Mouse (Mus musculus) ES-E14 (cell line): ENCODE results near the gene Grin2b. TPM values are rescaled to one million over a fixed set of nuclear protein-coding genes. Genes with fewer than 3 reads are reported as not detected.

ENCODE experiments used
- DNase-seq: peaks from one replicate; pipeline ENCODE4 v3.0.0-alpha.2; 2013; ENCODE audit warnings: low read depth, low spot score
- H3K27ac ChIP-seq: 2 replicates; pipeline ENCODE4 v1.5.1; 2012; ENCODE audit warnings: low read depth, mild to moderate bottlenecking, low read length, moderate library complexity, mixed read lengths; ENCODE audit not compliant: poor library complexity, insufficient read depth, severe bottlenecking
- H3K36me3 ChIP-seq: 2 replicates; pipeline ENCODE4 v1.6.1; 2012; ENCODE audit warnings: mild to moderate bottlenecking, low read length, moderate library complexity, mixed read lengths; ENCODE audit not compliant: control insufficient read depth, poor library complexity, insufficient read depth, severe bottlenecking
- H3K4me1 ChIP-seq, 2 experiments: fragments of 150-350 bp in 1 of 2; sonication (generic) in 1 of 2; 2 replicates each; pipeline ENCODE4 v1.6.1; 2012; ENCODE audit warnings: low read length in 2 of 2, mild to moderate bottlenecking in 1 of 2, mixed read lengths in 1 of 2; ENCODE audit not compliant: control insufficient read depth in 2 of 2, insufficient read depth in 2 of 2, poor library complexity in 1 of 2
- H3K4me3 ChIP-seq, 2 experiments: fragments of 150-350 bp in 1 of 2; sonication (generic) in 1 of 2; 2 replicates each; pipeline ENCODE4 v1.5.1; 2012; ENCODE audit warnings: low read length in 2 of 2, low read depth in 1 of 2, mild to moderate bottlenecking in 1 of 2, mixed read lengths in 1 of 2; ENCODE audit not compliant: insufficient read depth in 1 of 2, poor library complexity in 1 of 2, severe bottlenecking in 1 of 2
- H3K9ac ChIP-seq: 2 replicates; pipeline ENCODE4 v1.6.1; 2012; ENCODE audit warnings: low read depth, mild to moderate bottlenecking, low read length, mixed read lengths; ENCODE audit not compliant: poor library complexity, insufficient read depth, severe bottlenecking
- H3K9me3 ChIP-seq: fragments of 150-350 bp; sonication (generic); 2 replicates; pipeline ENCODE4 v1.6.1; 2012; ENCODE audit warnings: low read depth, mild to moderate bottlenecking, low read length; ENCODE audit not compliant: control insufficient read depth, insufficient read depth
- CHD2 ChIP-seq: IDR thresholded peaks from 2 replicates; pipeline ENCODE4 v1.6.1; 2014; ENCODE audit warnings: mild to moderate bottlenecking, low read depth, low read length, inconsistent platforms
- HCFC1 ChIP-seq: IDR thresholded peaks from 2 replicates; pipeline ENCODE4 v1.6.1; 2012; ENCODE audit warnings: low read length, inconsistent platforms, borderline replicate concordance; ENCODE audit not compliant: insufficient read depth
- MAFK ChIP-seq: IDR thresholded peaks from 2 replicates; pipeline ENCODE4 v1.6.1; 2014; ENCODE audit warnings: mild to moderate bottlenecking, low read depth, low read length, inconsistent platforms; ENCODE audit not compliant: insufficient read depth
- ZC3H11A ChIP-seq: IDR thresholded peaks from 2 replicates; pipeline ENCODE4 v1.6.1; 2012; ENCODE audit warnings: low read depth, mild to moderate bottlenecking, inconsistent platforms, low read length, borderline replicate concordance
- ZNF384 ChIP-seq: IDR thresholded peaks from 2 replicates; pipeline ENCODE4 v1.6.1; 2012; ENCODE audit warnings: low read depth, low read length, inconsistent platforms
- in situ Hi-C, 2 experiments: fragments of 600-800 bp; cut with MboI; formaldehyde crosslinking; loops; one replicate each; pipeline ENCODE4 v1.15.1; 2025; ENCODE audit warnings: low sequenced_read_pairs in 2 of 2, inconsistent platforms in 1 of 2; ENCODE audit not compliant: unreplicated experiment in 2 of 2
- total RNA-seq: library from RNA; depleted of rRNA; stranded (reverse); fragments of 300-350 nt; gene quantifications from 2 replicates; pipeline ENCODE4 v1.2.3, GENCODE M21; 2012

Gene Grin2b
- total RNA-seq, 1 experiment = 1.2 TPM

- H3K4me1 ChIP-seq = no peaks in the 10 kb centered on the region
- no peak overlapping the region for H3K9ac ChIP-seq
- in situ Hi-C loops = no loop called here
- no peaks in the 10 kb centered on the region for H3K9me3 ChIP-seq
- DNase-seq = no peak
- TF ChIP-seq CHD2 = no peak
- no peak for TF ChIP-seq ZC3H11A
- no peak for TF ChIP-seq HCFC1
- no peak for TF ChIP-seq ZNF384
- TF ChIP-seq MAFK = no peak
- H3K36me3 ChIP-seq = no peaks in the 10 kb centered on the region
- H3K27ac ChIP-seq = no peak overlapping the region; the same call in 1 of the 2 replicates
- H3K4me3 ChIP-seq = no peak overlapping the region
Observed at GRCm38 (mm10) chr6:136170381-136170780, 2.9 kb downstream of the Grin2b start.

DNA sequence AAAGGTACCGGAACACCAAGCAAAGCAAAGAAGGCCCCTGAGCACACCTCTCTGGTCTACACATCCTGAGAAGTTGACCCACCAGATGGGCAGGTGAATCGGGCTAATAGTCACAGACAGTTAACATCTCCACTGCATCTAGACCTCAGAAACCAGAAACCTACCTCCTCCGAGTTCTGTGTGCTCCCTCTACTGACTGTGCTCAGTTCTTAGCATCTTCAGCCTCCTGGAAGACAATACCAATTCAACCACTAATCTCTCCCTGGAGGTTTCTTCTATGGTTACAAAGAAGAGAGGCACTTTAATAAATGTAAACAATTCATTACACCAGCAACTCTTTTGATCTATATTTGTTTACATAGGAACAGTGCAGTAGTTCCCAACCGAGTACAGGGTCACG is 6.0 kb downstream of the Grin2b start:
- Histone ChIP-seq H3K4me3 (no peak overlapping the region), H3K27ac (no peak overlapping the region), H3K36me3 (no peaks in the 10 kb centered on the region), H3K9me3 (no peaks in the 10 kb centered on the region), H3K9ac (no peak overlapping the region), H3K4me1 (no peaks in the 10 kb centered on the region)
- in situ Hi-C loops = no loop called here
- TF ChIP-seq CHD2 (no peak), MAFK (no peak), ZNF384 (no peak), ZC3H11A (no peak), HCFC1 (no peak)
- DNase-seq = no peak

DNA sequence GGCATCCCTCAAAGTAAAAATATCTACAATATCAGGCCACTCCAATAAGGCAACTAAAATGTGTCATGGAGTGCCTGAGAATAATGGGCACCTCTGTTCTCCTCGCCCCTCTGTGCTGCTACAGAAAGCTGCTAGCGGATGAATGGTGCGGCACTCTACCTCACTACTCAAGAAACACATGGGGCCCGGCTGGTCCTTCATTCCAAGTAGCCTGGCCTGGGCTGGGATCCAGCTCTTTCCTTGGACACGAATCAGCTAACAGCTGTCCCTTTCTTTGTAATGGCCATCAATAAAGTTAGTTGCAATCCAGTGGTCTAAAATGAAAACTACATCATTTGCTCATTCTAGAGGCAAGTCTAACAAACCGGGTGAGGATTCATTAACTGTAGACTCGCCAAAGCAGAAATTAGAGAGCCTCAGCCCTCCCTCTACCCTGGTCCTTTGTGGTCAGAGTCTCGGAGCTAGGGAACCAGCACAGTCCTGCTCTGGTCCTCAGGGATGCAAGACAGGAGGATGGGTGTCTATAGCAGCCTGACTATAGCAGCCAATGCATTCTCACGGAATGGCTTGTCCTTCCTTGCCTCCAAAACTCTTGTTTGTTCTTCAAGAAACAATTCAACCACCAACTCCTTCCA is 7.8 kb downstream of the Grin2b start:
- no peak for DNase-seq

GRCm38 (mm10) chr6:136162090-136162489 is 11.2 kb downstream of the Grin2b start:
- H3K9me3 ChIP-seq = no peaks in the 10 kb centered on the region
- no peaks in the 10 kb centered on the region for H3K4me1 ChIP-seq
- H3K36me3 ChIP-seq = no peaks in the 10 kb centered on the region
- no peak for TF ChIP-seq ZNF384
- no peak for TF ChIP-seq MAFK
- TF ChIP-seq CHD2 = no peak
- no peak for TF ChIP-seq ZC3H11A
- TF ChIP-seq HCFC1 = no peak
- no peak overlapping the region for H3K9ac ChIP-seq
- no peak overlapping the region for H3K4me3 ChIP-seq
- H3K27ac ChIP-seq = no peak overlapping the region
- in situ Hi-C loops = no loop called here
- DNase-seq = no peak

More for the DNA sequence above, 7.8 kb downstream of the Grin2b start:
- Histone ChIP-seq H3K9me3 (no peaks in the 10 kb centered on the region), H3K4me1 (no peaks in the 10 kb centered on the region), H3K36me3 (no peaks in the 10 kb centered on the region), H3K4me3 (no peak overlapping the region), H3K9ac (no peak overlapping the region), H3K27ac (no peak overlapping the region)
- in situ Hi-C loops = no loop called here
- TF ChIP-seq ZC3H11A = no peak

GRCm38 (mm10) chr6:136153444-136153843 is 19.9 kb downstream of the Grin2b start:
- TF ChIP-seq ZNF384 = no peak
- TF ChIP-seq ZC3H11A = no peak
- no peak for TF ChIP-seq CHD2
- TF ChIP-seq MAFK = no peak
- no peak overlapping the region for H3K4me3 ChIP-seq

More at GRCm38 (mm10) chr6:136153444-136153843, 19.9 kb downstream of the Grin2b start:
- DNase-seq = no peak
- no peaks in the 10 kb centered on the region for H3K9me3 ChIP-seq
- in situ Hi-C loops = no loop called here
- H3K4me1 ChIP-seq = peaks cover 0 to 3% of the 10 kb centered on the region in 2 experiments; a peak in 2 of 4 replicates
- H3K9ac ChIP-seq = no peak overlapping the region
- H3K27ac ChIP-seq = no peak overlapping the region
- H3K36me3 ChIP-seq = no peaks in the 10 kb centered on the region
